Mouse (Mus musculus) c-Kit-positive CD71-positive TER-119-positive erythroid progenitor cells, embryonic 14.5 days (primary cell): Measurements from ENCODE around the gene Tnni3k.

Experiments used
- DNase-seq: peaks from one replicate; pipeline ENCODE4 v3.0.0-alpha.2; 2013; ENCODE audit warnings: low spot score

Gene Tnni3k

GRCm38 (mm10) chr3:154761108-154761507, 294.1 kb downstream of the Tnni3k start:
- no peak for DNase-seq

- no peak for DNase-seq
Observed at GRCm38 (mm10) chr3:154758089-154758488, 297.1 kb downstream of the Tnni3k start.

GRCm38 (mm10) chr3:154755225-154755624, 300.0 kb downstream of the Tnni3k start:
- DNase-seq, result no peak

GRCm38 (mm10) chr3:154754505-154754904, 300.7 kb downstream of the Tnni3k start:
- DNase-seq, result no peak

GRCm38 (mm10) chr3:154744317-154744716, 310.9 kb downstream of the Tnni3k start:
- DNase-seq, result no peak

- DNase-seq, result no peak
Observed at GRCm38 (mm10) chr3:154742927-154743326, 312.3 kb downstream of the Tnni3k start.

GRCm38 (mm10) chr3:154741496-154741895, 313.7 kb downstream of the Tnni3k start:
- DNase-seq, result no peak
